Mouse (Mus musculus) lung, embryonic 14.5 days (tissue): Measurements from ENCODE around the gene Rab31. TPM values are rescaled to one million over a fixed set of nuclear protein-coding genes. Genes with fewer than 3 reads are reported as not detected.

Experiments used
- ATAC-seq: fragments of 200-750 bp; cut with Nextera tagmentation; 2 replicates; pipeline ENCODE4 v1.8.0; 2017; ENCODE audit warnings: mild to moderate bottlenecking, moderate TSS enrichment, moderate library complexity; ENCODE audit not compliant: insufficient read depth
- DNase-seq: peaks from one replicate; pipeline ENCODE4 v3.0.0-alpha.2; 2015
- H3K27ac ChIP-seq: fragments of 300-500 bp; sonication (generic); 2 replicates; pipeline ENCODE4 v1.5.1; 2014; ENCODE audit warnings: low read depth, mild to moderate bottlenecking, moderate library complexity
- H3K27me3 ChIP-seq: fragments of 300-500 bp; sonication (generic); 2 replicates; pipeline ENCODE4 v1.6.1; 2014; ENCODE audit warnings: low read length, control low read depth; ENCODE audit not compliant: insufficient read depth
- H3K36me3 ChIP-seq: fragments of 300-500 bp; sonication (generic); 2 replicates; pipeline ENCODE4 v1.6.1; 2014; ENCODE audit warnings: control low read depth; ENCODE audit not compliant: insufficient read depth
- H3K4me1 ChIP-seq: fragments of 300-500 bp; sonication (generic); 2 replicates; pipeline ENCODE4 v1.6.1; 2014; ENCODE audit warnings: antibody characterized with exemption, control low read depth; ENCODE audit not compliant: insufficient read depth
- H3K4me2 ChIP-seq: fragments of 300-500 bp; sonication (generic); 2 replicates; pipeline ENCODE4 v1.6.1; 2014; ENCODE audit warnings: mild to moderate bottlenecking
- H3K4me3 ChIP-seq: fragments of 300-500 bp; sonication (generic); 2 replicates; pipeline ENCODE4 v1.5.1; 2014; ENCODE audit warnings: low read depth, low read length
- H3K9ac ChIP-seq: fragments of 300-500 bp; sonication (generic); 2 replicates; pipeline ENCODE4 v1.6.1; 2014
- H3K9me3 ChIP-seq: fragments of 300-500 bp; sonication (generic); 2 replicates; pipeline ENCODE4 v1.6.1; 2016; ENCODE audit warnings: low read depth, low read length, control low read depth
- CTCF ChIP-seq: IDR thresholded peaks from 2 replicates; pipeline ENCODE4 v1.5.1; 2016; ENCODE audit warnings: antibody characterized with exemption, low read depth
- WGBS: fragments of 180-500 bp; shearing (Covaris S2); extraction: QIAGEN DNeasy Blood & Tissue Kit; methylation state at CpG from one replicate; pipeline ENCODE4 v1.1.7; 2014; 5-methylcytosine and 5-hydroxymethylcytosine counted together
- polyA plus RNA-seq: library from polyadenylated mRNA; unstranded; fragments of >200 nt; fragmentation: Nextera tagmentation; extraction: Ambion mirVana; gene quantifications from 2 replicates; pipeline ENCODE4 v1.2.1, GENCODE M21; 2014

Rab31 gene
- polyA plus RNA-seq, 1 experiment from 2014 or later, result 49.4 TPM

GRCm38 (mm10) chr17:65783182-65784161 is 10.9 kb upstream of the Rab31 start:
- Histone ChIP-seq H3K9ac (peak overlapping the region; percentile 97), H3K9me3 (no peaks in the 10 kb centered on the region), H3K4me3 (peak overlapping the region; percentile 93), H3K27ac (peak overlapping the region; percentile 99), H3K4me1 (peaks cover 9% of the 10 kb centered on the region; the same call in 1 of the 2 replicates), H3K27me3 (no peaks in the 10 kb centered on the region), H3K4me2 (peak overlapping the region; percentile 74), H3K36me3 (0 out of 2 replicates have a peak, but pooled peaks cover 2% of the 10 kb centered on the region)
- ATAC-seq (peak; percentile 65), DNase-seq (peak; percentile 86)
- no peak for TF ChIP-seq CTCF
- WGBS, result 1% methylated on average over 89 of the region's 135 CpGs

GRCm38 (mm10) chr17:65782551-65783141 is 10.1 kb upstream of the Rab31 start, which contains the start of gene Ppp4r1:
TSS of gene Ppp4r1 (plus strand) at chr17:65782573.
- under 1% methylated on average over 80 of the region's 81 CpGs for WGBS
- peak; percentile 37 for TF ChIP-seq CTCF
- Histone ChIP-seq H3K9ac (peak within 1 kb of the TSS; percentile 97), H3K4me1 (peaks cover 8% of the 10 kb centered on the region; the same call in 1 of the 2 replicates), H3K27ac (peak within 1 kb of the TSS; percentile 99), H3K27me3 (no peaks in the 10 kb centered on the region), H3K9me3 (no peaks in the 10 kb centered on the region), H3K36me3 (0 out of 2 replicates have a peak, but pooled peaks cover 2% of the 10 kb centered on the region), H3K4me3 (peak within 1 kb of the TSS; percentile 93), H3K4me2 (peak within 1 kb of the TSS; percentile 74)
- ATAC-seq (peak; percentile 89), DNase-seq (peak; percentile 89)

DNA sequence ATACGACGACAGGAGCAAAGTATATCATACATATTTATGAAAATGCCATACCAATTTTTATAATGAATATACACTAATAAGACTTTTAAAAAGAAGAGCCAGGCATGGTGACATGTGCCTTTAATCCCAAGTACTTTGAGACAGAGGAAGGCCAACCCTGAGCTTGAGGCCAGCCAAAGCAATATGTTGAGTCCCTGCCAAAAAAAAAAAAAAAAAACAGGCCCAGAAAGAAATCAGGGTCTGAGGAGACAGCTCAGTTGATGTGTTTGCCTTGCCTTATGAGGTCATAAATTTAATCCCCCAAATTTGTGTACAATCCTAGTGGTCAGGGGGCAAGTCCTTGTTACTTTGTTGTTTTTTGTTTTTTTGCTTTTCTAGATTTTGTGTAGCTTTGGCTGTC is 8.4 kb upstream of the Rab31 start:
- DNase-seq, result peak; percentile 67
- 56% methylated on average over 2 of the region's 2 CpGs for WGBS
- no peak overlapping the region for H3K27ac ChIP-seq
- peaks cover 8% of the 10 kb centered on the region; the same call in 1 of the 2 replicates for H3K4me1 ChIP-seq
- no peak overlapping the region for H3K4me3 ChIP-seq
- no peaks in the 10 kb centered on the region for H3K36me3 ChIP-seq
- H3K27me3 ChIP-seq, result no peaks in the 10 kb centered on the region
- ATAC-seq, result no peak
- H3K9me3 ChIP-seq, result no peaks in the 10 kb centered on the region
- TF ChIP-seq CTCF, result no peak
- no peak overlapping the region for H3K4me2 ChIP-seq
- no peak overlapping the region for H3K9ac ChIP-seq

DNA sequence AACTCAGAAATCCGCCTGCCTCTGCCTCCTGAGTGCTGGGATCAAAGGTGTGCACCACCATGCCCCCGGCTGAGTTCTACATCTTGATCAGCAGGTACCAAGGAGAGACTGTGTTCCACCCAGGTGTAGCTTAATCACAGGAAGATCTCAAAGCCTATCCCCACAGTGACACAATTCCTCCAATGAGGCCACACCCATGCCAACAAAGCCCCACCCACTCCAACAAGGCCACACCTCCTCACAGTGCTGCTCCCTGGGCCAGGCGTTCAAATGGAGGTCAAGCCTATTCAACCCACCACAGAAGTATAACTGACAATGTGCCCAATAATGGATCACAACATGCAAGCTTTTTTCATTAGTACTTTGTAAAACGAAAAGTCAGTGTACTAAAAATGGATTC is 4.9 kb upstream of the Rab31 start:
- Histone ChIP-seq H3K36me3 (no peaks in the 10 kb centered on the region), H3K4me1 (no peaks in the 10 kb centered on the region; the same call in 1 of the 2 replicates), H3K9me3 (no peaks in the 10 kb centered on the region), H3K4me3 (no peak overlapping the region), H3K4me2 (no peak overlapping the region), H3K27me3 (no peaks in the 10 kb centered on the region), H3K9ac (no peak overlapping the region), H3K27ac (no peak overlapping the region)
- TF ChIP-seq CTCF, result no peak
- 84% methylated on average over 4 of the region's 4 CpGs for WGBS
- ATAC-seq (no peak), DNase-seq (no peak)

- H3K27me3 ChIP-seq, result no peaks in the 10 kb centered on the region
- no peak overlapping the region for H3K9ac ChIP-seq
- H3K9me3 ChIP-seq, result no peaks in the 10 kb centered on the region
- WGBS, result 78% methylated on average over 1 of the region's 1 CpGs
- H3K27ac ChIP-seq, result no peak overlapping the region
- ATAC-seq, result no peak
- no peak overlapping the region for H3K4me3 ChIP-seq
- no peak for DNase-seq
- H3K4me1 ChIP-seq, result peaks cover 3% of the 10 kb centered on the region; the same call in 1 of the 2 replicates
- no peak for TF ChIP-seq CTCF
- no peaks in the 10 kb centered on the region for H3K36me3 ChIP-seq
- no peak overlapping the region for H3K4me2 ChIP-seq
These were observed 3.7 kb upstream of the Rab31 start for GRCm38 (mm10) chr17:65776228-65776627.

GRCm38 (mm10) chr17:65774439-65774838 is 1.9 kb upstream of the Rab31 start:
- Histone ChIP-seq H3K4me3 (no peak overlapping the region), H3K27me3 (no peaks in the 10 kb centered on the region), H3K27ac (no peak overlapping the region), H3K9me3 (no peaks in the 10 kb centered on the region), H3K4me1 (peaks cover 7% of the 10 kb centered on the region; the same call in 1 of the 2 replicates), H3K4me2 (no peak overlapping the region), H3K9ac (no peak overlapping the region), H3K36me3 (no peaks in the 10 kb centered on the region)
- TF ChIP-seq CTCF, result no peak
- DNase-seq (no peak), ATAC-seq (no peak)
- WGBS, result 49% methylated on average over 7 of the region's 7 CpGs

- Histone ChIP-seq H3K4me2 (no peak overlapping the region), H3K9ac (no peak overlapping the region), H3K27me3 (no peaks in the 10 kb centered on the region), H3K4me1 (peaks cover 7% of the 10 kb centered on the region; the same call in 1 of the 2 replicates), H3K4me3 (no peak overlapping the region), H3K36me3 (no peaks in the 10 kb centered on the region), H3K27ac (no peak overlapping the region), H3K9me3 (no peaks in the 10 kb centered on the region)
- 64% methylated on average over 4 of the region's 4 CpGs for WGBS
- ATAC-seq, result no peak
- TF ChIP-seq CTCF, result peak; percentile 18; the same call in 1 of the 2 replicates
- peak; percentile 19 for DNase-seq
These were observed 1.1 kb upstream of the Rab31 start for GRCm38 (mm10) chr17:65773617-65774016.
